Mouse (Mus musculus): ENCODE measurements around the gene Stard5. TPM values are rescaled to one million over a fixed set of nuclear protein-coding genes. Genes with fewer than 3 reads are reported as not detected.

Gene Stard5
- 21.0 and 23.6 TPM in 2 replicates for total RNA-seq (2023)

GRCm38 (mm10) chr7:83631828-83632681, at the start of gene Stard5:
TSS of gene Stard5 (plus strand) at chr7:83631959.

GRCm38 (mm10) chr7:83584639-83585471, 46.9 kb upstream of the Stard5 start, which contains the start of gene Tmc3:
TSS of gene Tmc3 (plus strand) at chr7:83584927.

Other genes starting within 250 kb of the Stard5 start
- gene Tmc3, start 47.0 kb upstream of the Stard5 start, total RNA-seq (2023) = 0.29 TPM in 1 of 2 replicates, not detected in the other
- 419 and 436 TPM in 2 replicates for gene Il16, start 113.8 kb downstream of the Stard5 start, total RNA-seq (2023)
- 0.54 TPM in 1 of 2 replicates, not detected in the other for gene Cfap161, start 162.9 kb downstream of the Stard5 start, total RNA-seq (2023)